Comparison of ENCODE assay signal across 22 mouse cellular contexts in genomic region chr4:59675699-59676098, GRCm38 (mm10). TPM values are rescaled to one million over a fixed set of nuclear protein-coding genes. Genes with fewer than 3 reads are reported as not detected.
DNase-seq lines count a peak whose midpoint lies in the region; ATAC-seq and TF ChIP-seq lines count a peak whose summit lies in the region.
"Had no signal": no experiment of that assay in that cellular context is flagged by ENCODE, and none has a peak within 500 bp of the region (broad histone marks: within the 10 kb centered on the region; RNA-seq: fewer than 3 reads in every experiment).

No protein-coding gene starts in this region.

- 0 out of 2 replicates have a peak, but pooled peaks have one; percentile 47 for ATAC-seq in liver, embryonic 13.5 days (ENCODE audit: low read depth)
- ATAC-seq in liver, postnatal 0 days = no peak
- ATAC-seq in midbrain, embryonic 12.5 days (ENCODE audit: low FRiP score, low read depth) = no peak
- ATAC-seq in midbrain, postnatal 0 days (ENCODE audit: low FRiP score) = no peak
- ATAC-seq: intestine, embryonic 15.5 days had no signal

- peak overlapping the region; percentile 64 for H3K27ac ChIP-seq in liver, embryonic 13.5 days
- no peak overlapping the region for H3K27ac ChIP-seq in liver, postnatal 0 days (ENCODE audit: low read depth)
- 0 out of 2 replicates have a peak overlapping the region, but pooled peaks have one; percentile 35 for H3K27ac ChIP-seq in midbrain, embryonic 12.5 days (replicated peaks)
- H3K27ac ChIP-seq in midbrain, postnatal 0 days (ENCODE audit: low read depth, low read length) = no peak overlapping the region
- H3K27ac ChIP-seq: forebrain, embryonic 10.5 days; heart, adult 2 months; intestine, embryonic 15.5 days; lung, embryonic 15.5 days; stomach, embryonic 15.5 days had no signal

- no peak overlapping the region for H3K9ac ChIP-seq in liver, embryonic 13.5 days
- no peak overlapping the region for H3K9ac ChIP-seq in liver, postnatal 0 days (replicated peaks)
- no peak overlapping the region for H3K9ac ChIP-seq in midbrain, embryonic 12.5 days (replicated peaks)
- no peak overlapping the region for H3K9ac ChIP-seq in midbrain, postnatal 0 days (replicated peaks; ENCODE audit: low read length, poor library complexity, severe bottlenecking)
- H3K9ac ChIP-seq: hindbrain, embryonic 14.5 days; intestine, embryonic 15.5 days; lung, embryonic 15.5 days; stomach, embryonic 15.5 days had no signal

- peaks cover 55% of the 10 kb centered on the region for H3K4me1 ChIP-seq in liver, embryonic 13.5 days (replicated peaks)
- peaks cover 12% of the 10 kb centered on the region for H3K4me1 ChIP-seq in liver, postnatal 0 days (ENCODE audit: insufficient read depth)
- peaks cover 10% of the 10 kb centered on the region for H3K4me1 ChIP-seq in midbrain, embryonic 12.5 days
- H3K4me1 ChIP-seq in midbrain, postnatal 0 days (ENCODE audit: insufficient read depth, low read length) = no peaks in the 10 kb centered on the region
- H3K4me1 ChIP-seq: stomach, embryonic 15.5 days had no signal

- no peaks in the 10 kb centered on the region for H3K27me3 ChIP-seq in liver, embryonic 13.5 days
- H3K27me3 ChIP-seq in liver, postnatal 0 days (ENCODE audit: insufficient read depth, low read length) = no peaks in the 10 kb centered on the region
- H3K27me3 ChIP-seq in midbrain, embryonic 12.5 days = no peaks in the 10 kb centered on the region
- no peaks in the 10 kb centered on the region for H3K27me3 ChIP-seq in midbrain, postnatal 0 days (ENCODE audit: insufficient read depth, low read length)
- no peaks in the 10 kb centered on the region for H3K27me3 ChIP-seq in splenic B cell, adult 2 months (ENCODE audit: control insufficient read depth, insufficient read depth, low read length, poor library complexity, severe bottlenecking)
- H3K27me3 ChIP-seq: intestine, embryonic 15.5 days; lung, embryonic 15.5 days; megakaryocyte, embryonic 14.5 days; stomach, embryonic 15.5 days had no signal

- no peak overlapping the region for H3K4me2 ChIP-seq in liver, embryonic 13.5 days
- no peak overlapping the region for H3K4me2 ChIP-seq in liver, postnatal 0 days (ENCODE audit: low read depth, low read length)
- no peak overlapping the region for H3K4me2 ChIP-seq in midbrain, embryonic 12.5 days (replicated peaks)
- no peak overlapping the region for H3K4me2 ChIP-seq in midbrain, postnatal 0 days (ENCODE audit: low read depth, low read length, poor library complexity, severe bottlenecking)
- H3K4me2 ChIP-seq: hindbrain, embryonic 14.5 days; intestine, embryonic 15.5 days; lung, embryonic 15.5 days; stomach, embryonic 15.5 days had no signal

- DNase-seq in liver, embryonic 13.5 days = no peak
- DNase-seq in liver, postnatal 0 days = no peak
- DNase-seq in midbrain, postnatal 0 days (ENCODE audit: low spot score) = no peak
- DNase-seq in brain, adult 2 months (ENCODE audit: low read depth, low spot score) = peak; percentile 12
- peak; percentile 11 for DNase-seq in splenic B cell, adult 2 months (ENCODE audit: low read depth, low spot score)
- no peak for DNase-seq in cerebellum, adult 11 months
- DNase-seq: adrenal gland, postnatal 14 days; cerebellum, adult 8-10 months; gastrocnemius, postnatal 25 days; heart, adult 2 months; heart, postnatal 36 days; kidney, adult 9 months; kidney, postnatal 4 days; spleen, adult 18-20 months; thymus, adult 2 months had no signal

- H3K4me3 ChIP-seq in liver, embryonic 13.5 days (replicated peaks) = no peak overlapping the region
- no peak overlapping the region for H3K4me3 ChIP-seq in liver, postnatal 0 days (ENCODE audit: low read depth, low read length)
- no peak overlapping the region for H3K4me3 ChIP-seq in midbrain, embryonic 12.5 days
- no peak overlapping the region for H3K4me3 ChIP-seq in midbrain, postnatal 0 days (ENCODE audit: low read depth, low read length)
- H3K4me3 ChIP-seq: forebrain, embryonic 10.5 days; heart, adult 2 months; intestine, embryonic 15.5 days; lung, embryonic 15.5 days; stomach, embryonic 15.5 days had no signal

- no peak for TF ChIP-seq EP300 in liver, postnatal 0 days (IDR thresholded peaks at IDR 0.05; ENCODE audit: low read depth)

- no peak for TF ChIP-seq CTCF in liver, postnatal 0 days (IDR thresholded peaks at IDR 0.05; ENCODE audit: low read depth)
- no peak for TF ChIP-seq CTCF in midbrain, postnatal 0 days (IDR thresholded peaks at IDR 0.05)

- H3K9me3 ChIP-seq in liver, embryonic 13.5 days (replicated peaks) = no peaks in the 10 kb centered on the region
- no peaks in the 10 kb centered on the region for H3K9me3 ChIP-seq in liver, postnatal 0 days (ENCODE audit: low read length)
- H3K9me3 ChIP-seq in midbrain, embryonic 12.5 days = no peaks in the 10 kb centered on the region
- H3K9me3 ChIP-seq in midbrain, postnatal 0 days (ENCODE audit: low read length) = no peaks in the 10 kb centered on the region
- H3K9me3 ChIP-seq: forebrain, embryonic 10.5 days; intestine, embryonic 15.5 days; lung, embryonic 15.5 days; megakaryocyte, embryonic 14.5 days; stomach, embryonic 15.5 days had no signal

- no peaks in the 10 kb centered on the region for H3K36me3 ChIP-seq in liver, embryonic 13.5 days
- H3K36me3 ChIP-seq in liver, postnatal 0 days (replicated peaks; ENCODE audit: insufficient read depth, low read length) = no peaks in the 10 kb centered on the region
- no peaks in the 10 kb centered on the region for H3K36me3 ChIP-seq in midbrain, embryonic 12.5 days
- no peaks in the 10 kb centered on the region for H3K36me3 ChIP-seq in midbrain, postnatal 0 days (ENCODE audit: insufficient read depth, low read length)
- no peaks in the 10 kb centered on the region for H3K36me3 ChIP-seq in splenic B cell, adult 2 months (ENCODE audit: control insufficient read depth, insufficient read depth, low read length, poor library complexity, severe bottlenecking)
- H3K36me3 ChIP-seq: forebrain, embryonic 10.5 days; intestine, embryonic 15.5 days; lung, embryonic 15.5 days; stomach, embryonic 15.5 days had no signal

- WGBS in liver, embryonic 13.5 days (ENCODE audit: insufficient replicate concordance) = 47% methylated on average over 3 of the region's 3 CpGs
- WGBS in liver, postnatal 0 days (ENCODE audit: insufficient replicate concordance) = 55% methylated on average over 3 of the region's 3 CpGs
- 53% methylated on average over 3 of the region's 3 CpGs for WGBS in midbrain, embryonic 12.5 days
- 48% methylated on average over 3 of the region's 3 CpGs for WGBS in midbrain, postnatal 0 days

RNA-seq across cellular contexts. Expression of gene E130308A19Rik, which starts 49.7 kb away (rescaled TPM):
- 8.1 and 9.5 TPM in 2 replicates for polyA plus RNA-seq in liver, embryonic 13.5 days (2015; fragmentation: Nextera tagmentation; extraction: Ambion mirVana)
- 5.4 and 5.5 TPM in 2 replicates for polyA plus RNA-seq in liver, postnatal 0 days (2015; fragmentation: Nextera tagmentation; extraction: Ambion mirVana)
- 60.5 and 69.0 TPM in 2 replicates for polyA plus RNA-seq in midbrain, embryonic 12.5 days (2016; fragmentation: Nextera tagmentation; extraction: Ambion mirVana)
- 27.9 and 38.9 TPM in 2 replicates for total RNA-seq in midbrain, postnatal 0 days (2014; rRNA removed)
- polyA plus RNA-seq in midbrain, postnatal 0 days (2015; fragmentation: Nextera tagmentation; extraction: Ambion mirVana) = 27.9 and 33.5 TPM in 2 replicates

Comparison
In these comparisons a context has a peak if more than half of its experiments do, and no peak if none do; other contexts are left out.
1. H3K27ac ChIP-seq: peak in liver, embryonic 13.5 days (single experiment) and midbrain, embryonic 12.5 days (single experiment); none in liver, postnatal 0 days (single experiment) and midbrain, postnatal 0 days (single experiment).
2. DNase-seq: peak in brain, adult 2 months (single experiment) and splenic B cell, adult 2 months (single experiment); none in liver, embryonic 13.5 days (single experiment), liver, postnatal 0 days (single experiment), midbrain, postnatal 0 days (single experiment) and cerebellum, adult 11 months (single experiment).